Mouse (Mus musculus) spleen, adult 2 months (tissue): ENCODE data around the gene Iqcn. TPM values are rescaled to one million over a fixed set of nuclear protein-coding genes. Genes with fewer than 3 reads are reported as not detected.

Source experiments
- DNase-seq, 2 experiments: peaks; one replicate each; pipeline versions ENCODE4 v3.0.0 to v3.0.0-alpha.2; 2012 to 2021; ENCODE audit warnings: low spot score in 2 of 2, low read depth in 1 of 2
- H3K27ac ChIP-seq: fragments of 200-500 bp; 2 replicates; pipeline ENCODE4 v1.5.1; 2012; ENCODE audit warnings: low read length, inconsistent platforms; ENCODE audit not compliant: insufficient read depth
- H3K27me3 ChIP-seq: fragments of 200-500 bp; 2 replicates; pipeline ENCODE4 v1.6.1; 2012; ENCODE audit warnings: mild to moderate bottlenecking, moderate library complexity, low read length, inconsistent platforms; ENCODE audit not compliant: control insufficient read depth, insufficient read depth
- H3K36me3 ChIP-seq: fragments of 200-500 bp; 2 replicates; pipeline ENCODE4 v1.6.1; 2012; ENCODE audit warnings: mild to moderate bottlenecking, low read length, inconsistent platforms; ENCODE audit not compliant: control insufficient read depth, insufficient read depth
- H3K4me1 ChIP-seq: fragments of 200-500 bp; 2 replicates; pipeline ENCODE4 v1.6.1; 2011; ENCODE audit warnings: inconsistent platforms; ENCODE audit not compliant: control insufficient read depth, insufficient read depth, insufficient read length
- H3K4me3 ChIP-seq: fragments of 200-500 bp; 2 replicates; pipeline ENCODE4 v1.5.1; 2011; ENCODE audit warnings: mild to moderate bottlenecking, inconsistent platforms; ENCODE audit not compliant: insufficient read depth, insufficient read length; ENCODE audit errors: extremely low read depth
- CTCF ChIP-seq: fragments of 200-500 bp; IDR thresholded peaks from 2 replicates; pipeline ENCODE4 v1.5.1; 2011; ENCODE audit warnings: mild to moderate bottlenecking, inconsistent platforms; ENCODE audit not compliant: insufficient read depth, insufficient read length, insufficient replicate concordance; ENCODE audit errors: extremely low read depth
- POLR2A ChIP-seq: fragments of 200-500 bp; IDR thresholded peaks from 2 replicates; pipeline ENCODE4 v1.6.1; 2011; ENCODE audit warnings: low read depth, low read length, inconsistent platforms
- WGBS: fragments of 180-500 bp; shearing (Covaris S2); methylation state at CpG from one replicate; pipeline ENCODE4 v1.1.7; 2018; 5-methylcytosine and 5-hydroxymethylcytosine counted together
- polyA plus RNA-seq: library from polyadenylated mRNA; depleted of rRNA; stranded (reverse); fragments of >200 nt; gene quantifications from 2 replicates; pipeline ENCODE4 v1.2.3, GENCODE M21; 2012

Gene Iqcn
- polyA plus RNA-seq, 1 experiment, result 0.09 TPM

- Histone ChIP-seq H3K27ac (no peak overlapping the region), H3K4me3 (no peak overlapping the region), H3K27me3 (no peaks in the 10 kb centered on the region), H3K4me1 (peaks cover 14% of the 10 kb centered on the region), H3K36me3 (peaks cover 11% of the 10 kb centered on the region)
- no peak for TF ChIP-seq CTCF
- TF ChIP-seq POLR2A, result no peak
- WGBS, result 84% methylated on average over 19 of the region's 19 CpGs
- no peak for DNase-seq
These were observed 55.6 kb downstream of the Iqcn start for GRCm38 (mm10) chr8:70758616-70759561.

DNA sequence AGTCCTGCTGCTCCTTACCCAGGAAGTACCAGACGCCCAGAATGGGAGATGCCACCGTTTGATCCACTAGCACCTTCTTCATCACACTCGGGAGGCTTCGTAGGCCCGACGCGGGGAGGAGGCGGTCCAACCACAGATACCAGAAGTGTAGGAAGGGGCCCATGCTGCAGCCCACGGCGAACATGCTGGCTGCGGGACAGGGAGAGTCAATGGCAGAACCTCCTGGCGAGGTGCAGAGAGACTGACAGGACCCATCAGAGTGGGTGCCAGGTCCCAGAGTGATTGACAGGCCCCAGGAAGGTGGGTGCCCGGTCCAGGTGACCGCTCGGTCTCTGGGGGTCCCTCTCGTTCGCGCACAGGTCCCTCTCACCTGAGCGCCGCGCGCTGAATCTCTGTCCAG lies 57.1 kb downstream of the Iqcn start:
- WGBS, result 2% methylated on average over 22 of the region's 22 CpGs
- H3K27me3 ChIP-seq, result no peaks in the 10 kb centered on the region
- H3K4me3 ChIP-seq, result peak overlapping the region; percentile 72
- peaks cover 17% of the 10 kb centered on the region for H3K36me3 ChIP-seq
- TF ChIP-seq CTCF (no peak), POLR2A (no peak)
- peaks cover 16% of the 10 kb centered on the region; the same call in 1 of the 2 replicates for H3K4me1 ChIP-seq
- peak overlapping the region; percentile 61 for H3K27ac ChIP-seq
- no peak for DNase-seq

GRCm38 (mm10) chr8:70760775-70761406 lies 57.6 kb downstream of the Iqcn start, which contains the start of gene Mpv17l2:
Gene Mpv17l2 (minus strand): TSS chr8:70760946.
- WGBS, result 1% methylated on average over 55 of the region's 55 CpGs
- Histone ChIP-seq H3K4me3 (peak within 1 kb of the TSS; percentile 72), H3K36me3 (peaks cover 17% of the 10 kb centered on the region), H3K4me1 (peaks cover 16% of the 10 kb centered on the region; the same call in 1 of the 2 replicates), H3K27me3 (no peaks in the 10 kb centered on the region), H3K27ac (peak within 1 kb of the TSS; percentile 76)
- TF ChIP-seq POLR2A (peak; percentile 48; the same call in 1 of the 2 replicates), CTCF (no peak)
- DNase-seq, result peak; percentile 95 to 96

- DNase-seq, result no peak
- WGBS, result 51% methylated on average over 1 of the region's 1 CpGs
- peaks cover 18% of the 10 kb centered on the region for H3K4me1 ChIP-seq
- H3K27me3 ChIP-seq, result no peaks in the 10 kb centered on the region
- TF ChIP-seq CTCF (no peak), POLR2A (no peak)
- H3K4me3 ChIP-seq, result no peak overlapping the region
- H3K27ac ChIP-seq, result no peak overlapping the region
- H3K36me3 ChIP-seq, result peaks cover 13% of the 10 kb centered on the region
These were observed 58.9 kb downstream of the Iqcn start for GRCm38 (mm10) chr8:70762118-70762517.

- peaks cover 29% of the 10 kb centered on the region for H3K4me1 ChIP-seq
- 2% methylated on average over 3 of the region's 3 CpGs for WGBS
- TF ChIP-seq POLR2A (no peak), CTCF (peak; percentile 75; the same call in 1 of the 2 replicates)
- H3K27ac ChIP-seq, result no peak overlapping the region; the same call in 1 of the 2 replicates
- no peak overlapping the region for H3K4me3 ChIP-seq
- H3K36me3 ChIP-seq, result peaks cover 13% of the 10 kb centered on the region
- DNase-seq, result peak in 1 of 2 experiments; percentile 68
- no peaks in the 10 kb centered on the region for H3K27me3 ChIP-seq
These were observed 60.1 kb downstream of the Iqcn start for GRCm38 (mm10) chr8:70763354-70763753.

DNA sequence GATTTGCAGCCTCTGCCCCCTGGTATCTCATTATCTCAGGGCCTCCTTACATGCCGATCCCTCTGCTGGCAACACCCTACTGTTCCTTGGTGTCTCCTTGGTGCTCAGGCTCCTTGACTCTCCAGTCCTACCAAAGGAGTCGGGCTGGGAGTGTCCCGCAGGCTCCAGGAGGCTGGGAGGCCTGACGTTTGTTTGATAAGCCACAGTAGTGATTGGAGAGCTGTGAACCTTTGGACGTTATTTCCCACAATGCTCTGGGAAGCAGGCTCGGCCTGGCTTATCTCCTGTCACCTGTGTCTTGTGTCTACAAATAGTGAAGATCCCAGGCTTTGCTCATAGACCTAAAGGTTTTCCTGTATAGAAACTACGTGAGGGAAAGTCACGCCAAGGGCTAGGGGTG lies 60.8 kb downstream of the Iqcn start:
- Histone ChIP-seq H3K27ac (no peak overlapping the region; the same call in 1 of the 2 replicates), H3K27me3 (no peaks in the 10 kb centered on the region), H3K4me1 (peaks cover 35% of the 10 kb centered on the region), H3K36me3 (peaks cover 13% of the 10 kb centered on the region), H3K4me3 (no peak overlapping the region)
- DNase-seq, result no peak
- TF ChIP-seq CTCF (no peak), POLR2A (no peak)
- WGBS, result 84% methylated on average over 8 of the region's 8 CpGs
